Mouse (Mus musculus) kidney, adult 2 months (tissue): ENCODE results near the gene Alx3.

ENCODE experiments used
- CTCF ChIP-seq: fragments of 200-500 bp; conservative IDR thresholded peaks from 2 replicates; pipeline ENCODE4 v1.5.1; 2011; ENCODE audit warnings: low read depth, mild to moderate bottlenecking, control low read depth, low read length, moderate library complexity, mixed read lengths; ENCODE audit not compliant: insufficient read depth, insufficient read length
- POLR2A ChIP-seq: fragments of 200-500 bp; IDR thresholded peaks from one replicate; pipeline ENCODE4 v1.6.1; 2011; ENCODE audit warnings: low read depth, low read length, control low read depth

DNA sequence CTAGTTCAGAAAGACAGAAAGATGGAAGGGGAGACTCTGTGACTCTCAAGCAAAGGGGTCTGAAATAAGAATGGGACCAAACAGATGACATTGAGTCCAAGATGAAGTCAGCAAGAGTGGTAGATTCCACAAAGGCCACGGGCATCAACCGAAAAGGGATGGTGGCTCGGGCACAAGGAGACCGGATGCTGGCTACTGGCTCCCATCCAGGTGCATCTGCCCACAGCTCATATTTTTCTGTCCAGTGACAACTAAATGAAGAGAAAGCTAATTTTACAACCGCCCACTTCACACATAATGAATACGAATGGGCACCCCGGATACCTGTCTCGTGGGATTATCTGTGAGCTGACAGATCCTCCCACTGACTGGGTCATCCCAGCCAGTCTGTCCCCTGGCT is 12.4 kb downstream of the Alx3 start:
- TF ChIP-seq CTCF (no peak), POLR2A (no peak)
